8 mouse cellular contexts compared by ENCODE assay signal in the genomic region with DNA sequence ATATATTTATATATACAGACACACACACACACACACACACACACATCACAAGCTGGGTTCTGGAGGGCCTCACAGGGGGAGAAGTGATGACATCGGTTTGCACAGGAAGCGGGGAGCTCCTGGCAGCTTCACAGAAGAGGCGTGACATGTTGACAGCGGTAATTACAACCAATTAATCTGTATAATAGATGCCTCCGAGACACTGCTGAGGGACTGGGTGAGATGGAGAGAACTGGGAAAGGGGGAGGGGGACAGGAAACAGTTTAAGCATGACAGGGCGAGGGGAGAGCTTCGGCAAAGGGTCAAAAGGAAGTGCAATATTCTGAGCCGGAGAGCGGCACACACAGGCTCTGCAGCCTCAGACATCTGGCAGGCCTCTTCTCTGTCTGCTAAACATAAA.
A peak's percentile ranks its signal among the peaks of the same experiment; 100 is the strongest.
DNase-seq lines count a peak whose midpoint lies in the region; ATAC-seq lines count a peak whose summit lies in the region.

No protein-coding gene starts in this region.

- H3K4me2 ChIP-seq in heart, embryonic 13.5 days: peak overlapping the region; percentile 50
- peak overlapping the region; percentile 25 for H3K4me2 ChIP-seq in kidney, embryonic 14.5 days (replicated peaks; ENCODE audit: low read depth, low read length)
- 0 out of 2 replicates have a peak overlapping the region, but pooled peaks have one; percentile 14 for H3K4me2 ChIP-seq in stomach, embryonic 14.5 days (replicated peaks; ENCODE audit: low read depth, low read length)

- no peaks in the 10 kb centered on the region for H3K9me3 ChIP-seq in heart, embryonic 13.5 days
- H3K9me3 ChIP-seq in kidney, embryonic 14.5 days (ENCODE audit: control insufficient read depth, low read length): no peaks in the 10 kb centered on the region
- H3K9me3 ChIP-seq in stomach, embryonic 14.5 days (ENCODE audit: control insufficient read depth, low read depth, low read length): no peaks in the 10 kb centered on the region

- H3K27ac ChIP-seq in heart, embryonic 13.5 days (replicated peaks): peak overlapping the region; percentile 79
- peak overlapping the region; percentile 71; the same call in 1 of the 2 replicates for H3K27ac ChIP-seq in kidney, embryonic 14.5 days (ENCODE audit: low read depth, low read length)
- H3K27ac ChIP-seq in stomach, embryonic 14.5 days (ENCODE audit: low read length): peak overlapping the region; percentile 85

- peak overlapping the region; percentile 6; the same call in 1 of the 2 replicates for H3K4me3 ChIP-seq in heart, embryonic 13.5 days
- no peak overlapping the region for H3K4me3 ChIP-seq in kidney, embryonic 14.5 days (ENCODE audit: low read length)
- H3K4me3 ChIP-seq in stomach, embryonic 14.5 days (ENCODE audit: low read depth, low read length): no peak overlapping the region

- peak; percentile 92 for DNase-seq in 416B (ENCODE audit: low read depth)
- peak; percentile 52 for DNase-seq in brain, adult 2 months (ENCODE audit: low read depth, low spot score)
- DNase-seq in lung, postnatal 4 days: peak; percentile 72 to 83
- DNase-seq in cerebellum, adult 18-20 months: no peak
- no peak for DNase-seq in layer of hippocampus, adult 9-11 months

- no peaks in the 10 kb centered on the region for H3K27me3 ChIP-seq in heart, embryonic 13.5 days (replicated peaks)
- no peaks in the 10 kb centered on the region for H3K27me3 ChIP-seq in kidney, embryonic 14.5 days (ENCODE audit: control insufficient read depth, insufficient read depth, low read length)
- H3K27me3 ChIP-seq in stomach, embryonic 14.5 days (ENCODE audit: control insufficient read depth, insufficient read depth, low read length): no peaks in the 10 kb centered on the region

- peak overlapping the region; percentile 41; the same call in 1 of the 2 replicates for H3K9ac ChIP-seq in heart, embryonic 13.5 days
- H3K9ac ChIP-seq in kidney, embryonic 14.5 days (ENCODE audit: low read depth, low read length): no peak overlapping the region
- H3K9ac ChIP-seq in stomach, embryonic 14.5 days (replicated peaks; ENCODE audit: low read depth, low read length): no peak overlapping the region

- H3K4me1 ChIP-seq in heart, embryonic 13.5 days: peaks cover 47% of the 10 kb centered on the region
- peaks cover 27% of the 10 kb centered on the region for H3K4me1 ChIP-seq in kidney, embryonic 14.5 days (ENCODE audit: control insufficient read depth, insufficient read depth, low read length)
- peaks cover 11% of the 10 kb centered on the region for H3K4me1 ChIP-seq in stomach, embryonic 14.5 days (ENCODE audit: control insufficient read depth, insufficient read depth, low read length)

- 13% methylated on average over 9 of the region's 9 CpGs for WGBS in heart, embryonic 13.5 days
- 8% methylated on average over 9 of the region's 9 CpGs for WGBS in kidney, embryonic 14.5 days
- 9% methylated on average over 9 of the region's 9 CpGs for WGBS in stomach, embryonic 14.5 days

- no peaks in the 10 kb centered on the region for H3K36me3 ChIP-seq in heart, embryonic 13.5 days
- no peaks in the 10 kb centered on the region for H3K36me3 ChIP-seq in kidney, embryonic 14.5 days (ENCODE audit: control insufficient read depth, insufficient read depth, low read length)
- H3K36me3 ChIP-seq in stomach, embryonic 14.5 days (ENCODE audit: control insufficient read depth, insufficient read depth, low read length): no peaks in the 10 kb centered on the region

- peak; percentile 59; the same call in 1 of the 2 replicates for ATAC-seq in heart, embryonic 13.5 days (ENCODE audit: extremely low read depth, insufficient number of reproducible peaks, low FRiP score, low TSS enrichment)
- ATAC-seq in kidney, embryonic 14.5 days (ENCODE audit: low FRiP score, low TSS enrichment): peak; percentile 87
- peak; percentile 83 for ATAC-seq in stomach, embryonic 14.5 days (ENCODE audit: insufficient number of reproducible peaks, insufficient read depth, low FRiP score, low read depth)

Comparison
In these comparisons a context has a peak if more than half of its experiments do, and no peak if none do; other contexts are left out.
1. DNase-seq: peak in 416B (single experiment), brain, adult 2 months (single experiment) and lung, postnatal 4 days (2 of 2); none in cerebellum, adult 18-20 months (0 of 2) and layer of hippocampus, adult 9-11 months (single experiment).
2. Peak in every context shown above with its lines, with median percentiles within 50 percentile points of each other: ATAC-seq, H3K27ac ChIP-seq and H3K4me2 ChIP-seq.